Mouse (Mus musculus) frontal cortex, postnatal 36 days (tissue): ENCODE measurements at regions not wholly inside any gene's neighbourhood (a gene's known extent, or its start where the extent isn't known, plus 50 kb on each side); places are given as distances from the start of the nearest gene placed in this dataset.

Experiments
- DNase-seq, 2 experiments: peaks; one replicate each; pipeline ENCODE4 v3.0.0; 2022; ENCODE audit warnings: low spot score in 2 of 2

DNA sequence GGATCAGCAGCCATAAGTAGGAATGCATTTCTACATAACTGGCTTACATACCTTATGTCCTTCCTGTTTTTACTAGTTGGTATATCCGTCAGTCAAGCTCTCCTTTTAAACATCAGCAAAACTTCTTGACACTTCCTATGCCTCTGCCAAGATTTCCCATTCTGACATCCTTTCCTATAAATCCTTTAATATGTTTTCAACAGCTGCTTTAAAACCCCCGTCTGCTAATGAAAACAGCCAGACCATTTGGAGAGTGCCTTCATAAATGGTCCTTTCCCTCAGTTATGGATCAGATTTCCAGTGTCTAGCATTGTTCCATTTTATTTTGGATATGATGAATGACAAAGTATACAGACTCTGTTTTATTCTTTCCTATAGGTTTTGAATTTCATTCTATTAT, 270.7 kb upstream of the Rgmb start:
- no peak for DNase-seq

GRCm38 (mm10) chr17:16092952-16093351, 262.1 kb upstream of the Rgmb start:
- no peak for DNase-seq

- no peak for DNase-seq
These were observed 258.9 kb upstream of the Rgmb start for GRCm38 (mm10) chr17:16089619-16090280.

- DNase-seq: peak in 1 of 2 experiments; percentile 3
These were observed 258.2 kb upstream of the Rgmb start for GRCm38 (mm10) chr17:16088879-16089618.

- DNase-seq: no peak
These were observed 256.2 kb upstream of the Rgmb start for GRCm38 (mm10) chr17:16087046-16087445.

- DNase-seq: no peak
These were observed 252.0 kb upstream of the Rgmb start for GRCm38 (mm10) chr17:16082842-16083241.

GRCm38 (mm10) chr17:16078549-16078948, 247.7 kb upstream of the Rgmb start:
- DNase-seq: no peak

DNA sequence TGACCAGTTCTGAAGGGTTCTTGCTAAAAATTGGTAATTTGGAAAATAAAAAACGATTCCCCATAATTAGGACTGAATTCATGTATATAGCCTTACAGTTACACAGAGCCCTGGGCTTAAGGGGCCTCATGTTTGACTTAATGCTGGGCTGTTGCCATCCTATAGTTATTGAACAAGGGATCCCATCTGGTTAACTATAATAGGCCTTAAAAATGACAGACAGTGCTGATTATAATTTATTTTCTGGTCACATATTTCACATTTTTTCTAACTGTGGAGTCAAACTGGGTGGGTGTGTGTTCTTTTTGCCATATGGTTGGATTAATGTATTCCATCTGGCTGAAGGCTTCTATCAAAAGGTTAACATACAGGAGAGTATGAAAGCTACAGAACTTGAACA, 238.5 kb upstream of the Rgmb start:
- no peak for DNase-seq

DNA sequence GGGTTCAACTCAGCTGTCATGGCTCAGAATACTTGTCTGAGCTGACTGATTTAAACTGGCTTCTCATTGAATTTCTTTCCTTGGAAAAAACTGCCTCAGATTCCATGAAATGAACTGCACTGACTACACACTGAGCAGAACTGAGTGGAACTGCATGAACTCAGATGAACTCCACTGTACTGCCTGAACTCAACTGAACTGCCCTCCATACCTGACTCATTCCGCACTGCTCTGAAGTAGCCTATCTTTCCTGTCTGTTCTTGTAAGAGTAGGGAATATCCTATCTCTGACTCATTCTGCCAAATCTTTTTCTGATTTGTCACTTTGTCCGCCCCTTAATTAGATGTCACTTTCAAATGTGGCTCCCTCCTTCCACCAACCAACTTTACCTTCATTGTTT, 237.0 kb upstream of the Rgmb start:
- DNase-seq: no peak

- DNase-seq: peak; percentile 5 to 17
These were observed 223.6 kb upstream of the Rgmb start for GRCm38 (mm10) chr17:16054481-16054880.

DNA sequence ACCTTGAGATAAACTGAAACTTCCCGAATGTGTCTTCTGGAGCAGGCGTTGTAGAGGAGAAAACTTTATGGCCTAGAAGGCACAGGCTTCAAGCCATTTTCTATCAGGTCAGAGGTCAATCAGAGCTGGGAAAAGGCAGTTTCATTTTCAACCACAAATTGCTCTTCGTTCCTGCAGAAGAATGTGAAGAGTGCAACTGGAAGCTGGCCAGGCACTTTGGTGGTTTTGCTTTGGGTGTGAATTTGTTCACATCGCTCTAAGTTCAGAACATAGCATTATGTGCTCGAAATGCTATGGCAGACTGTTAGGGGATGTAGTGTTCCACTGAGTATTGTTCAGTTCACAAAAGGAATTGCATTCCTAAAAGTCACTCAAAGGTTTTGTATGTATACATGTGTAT, 220.9 kb upstream of the Rgmb start:
- no peak for DNase-seq

- DNase-seq: no peak
These were observed 210.9 kb upstream of the Rgmb start for GRCm38 (mm10) chr17:16041542-16042251.

GRCm38 (mm10) chr17:16027989-16028388, 197.2 kb upstream of the Rgmb start:
- no peak for DNase-seq

GRCm38 (mm10) chr17:16004871-16005575, 174.2 kb upstream of the Rgmb start:
- DNase-seq: no peak

GRCm38 (mm10) chr17:16004002-16004401, 173.2 kb upstream of the Rgmb start:
- DNase-seq: no peak

DNA sequence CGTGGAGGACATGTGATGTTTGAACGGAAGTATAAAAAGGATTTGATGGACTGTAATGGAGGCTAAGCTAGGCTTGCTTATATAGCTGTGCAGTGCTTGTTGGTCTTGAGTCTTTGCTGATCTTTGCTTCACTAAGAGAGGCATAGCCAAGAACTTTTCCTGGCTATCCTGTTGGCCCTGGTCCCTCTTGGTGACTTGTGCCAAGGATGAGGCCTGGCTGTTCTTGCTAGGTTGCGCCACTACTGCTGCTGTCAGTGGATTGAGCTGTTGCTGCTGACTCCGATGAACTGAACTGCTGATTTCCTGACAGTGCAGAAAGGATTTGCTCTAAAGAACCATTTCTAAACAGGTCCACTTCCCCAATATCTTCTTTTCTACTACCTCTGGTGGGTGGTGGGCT, 167.9 kb upstream of the Rgmb start:
- no peak for DNase-seq

GRCm38 (mm10) chr17:15997289-15997688, 166.4 kb upstream of the Rgmb start:
- DNase-seq: no peak

GRCm38 (mm10) chr17:15995493-15995892, 164.7 kb upstream of the Rgmb start:
- no peak for DNase-seq

DNA sequence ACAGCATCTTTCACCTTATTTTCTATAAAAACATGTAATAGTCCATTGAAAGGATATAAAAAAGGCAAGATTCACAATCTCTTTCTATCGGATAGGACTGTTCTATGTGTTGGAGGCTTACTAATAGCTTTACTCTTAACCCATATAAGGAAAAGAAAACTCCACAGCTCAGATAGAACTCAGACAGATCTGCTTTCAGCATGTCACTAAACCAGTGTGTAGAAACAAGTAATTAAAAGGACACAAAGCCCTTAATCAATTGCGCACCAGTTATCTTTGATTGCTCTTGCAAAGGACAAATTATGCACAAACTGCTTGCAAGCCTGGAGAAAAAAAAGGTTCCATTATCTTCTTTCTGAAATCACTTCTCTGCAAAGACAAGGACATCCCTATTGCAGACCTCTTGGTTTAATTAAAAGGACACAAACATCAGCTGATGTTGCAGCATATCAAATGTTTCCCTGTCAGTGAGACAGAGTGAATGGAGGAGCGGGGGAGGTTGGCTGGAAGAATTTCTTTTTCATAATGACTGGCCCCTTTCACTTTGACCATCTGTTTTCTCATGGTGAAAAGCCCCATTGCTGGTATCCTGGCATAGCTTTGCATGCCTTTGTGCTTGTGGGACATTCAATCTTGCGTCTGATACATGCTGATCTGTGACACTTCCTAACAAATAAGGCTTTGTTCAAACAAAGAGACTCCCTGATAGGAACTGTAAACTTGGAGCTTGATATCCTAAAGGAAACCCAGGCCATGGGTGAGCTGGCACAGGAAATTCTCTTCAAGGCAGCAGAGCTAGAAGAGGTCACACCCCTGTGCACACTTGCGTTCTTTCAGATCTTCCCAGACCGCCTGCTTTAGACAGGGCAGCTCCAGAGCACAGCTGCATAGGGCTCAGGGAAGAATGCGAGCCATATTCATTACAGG, 162.8 kb upstream of the Rgmb start:
- DNase-seq: peak; percentile 9 to 14

DNA sequence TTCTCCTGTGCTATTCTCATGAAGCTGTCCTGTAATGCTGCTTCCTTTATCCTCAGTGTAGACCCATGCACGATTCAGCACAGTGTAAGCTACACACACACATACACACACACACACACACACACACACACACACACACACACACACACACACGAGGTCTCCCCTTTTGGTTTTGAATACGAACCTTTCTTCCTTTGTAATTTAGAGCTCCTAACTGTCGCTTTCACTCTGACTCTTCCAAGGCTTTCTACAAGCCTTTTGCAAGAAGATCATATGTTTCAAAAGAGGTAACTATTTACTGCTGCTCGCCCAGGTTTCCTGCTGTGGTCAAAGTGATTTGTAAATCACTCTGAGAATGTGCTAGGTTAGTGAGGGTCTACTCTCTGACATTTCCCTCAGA, 161.1 kb upstream of the Rgmb start:
- DNase-seq: no peak

GRCm38 (mm10) chr17:15990303-15990702, 159.5 kb upstream of the Rgmb start:
- DNase-seq: no peak
